Mouse (Mus musculus): ENCODE data around the gene Gca. TPM values are rescaled to one million over a fixed set of nuclear protein-coding genes. Genes with fewer than 3 reads are reported as not detected.

The Gca gene
- polyA plus RNA-seq, 1 experiment from 2014 or later, result 2.0 TPM

Other genes with a start within 250 kb of the Gca start
- not detected in 2 replicates for gene Gcg, start 180.6 kb upstream of the Gca start, polyA plus RNA-seq (2014; fragmentation: Nextera tagmentation; extraction: Ambion mirVana)
- 11.7 and 12.0 TPM in 2 replicates for gene Fap, start 90.2 kb upstream of the Gca start, polyA plus RNA-seq (2014; fragmentation: Nextera tagmentation; extraction: Ambion mirVana)
- gene Ifih1, start 18.0 kb upstream of the Gca start, polyA plus RNA-seq (2014; fragmentation: Nextera tagmentation; extraction: Ambion mirVana), result 0.87 and 1.7 TPM in 2 replicates